Mouse (Mus musculus): ENCODE results near the gene Asrgl1. TPM values are rescaled to one million over a fixed set of nuclear protein-coding genes. Genes with fewer than 3 reads are reported as not detected.
"Not testable (repeated sequence)": the region's sequence is repeated elsewhere in the genome, so short reads cannot be mapped to it uniquely, and the experiment has no call there.

The Asrgl1 gene
- total and polyA plus RNA-seq, 3 experiments = 8.8 to 31.1 (median 28.2) TPM

GRCm38 (mm10) chr19:9087821-9088220, 47.6 kb downstream of the Asrgl1 start, which contains the start of gene Scgb1a1:
Gene Scgb1a1 (minus strand): TSS chr19:9087958.
- Histone ChIP-seq H3K36me3 (ENCODE audit: control insufficient read depth, insufficient read depth, low read length) (no peaks in the 10 kb centered on the region), H3K79me2 (replicated peaks; ENCODE audit: control insufficient read depth, insufficient read depth, low read length) (no peaks in the 10 kb centered on the region), H3K4me1 (ENCODE audit: control insufficient read depth, insufficient read depth, low read length) (no peaks in the 10 kb centered on the region), H3K27me3 (ENCODE audit: control insufficient read depth, insufficient read depth, low read length) (no peaks in the 10 kb centered on the region), H3K4me3 (no peak within 1 kb of the TSS), H3K27ac (no peak within 1 kb of the TSS), H3K9ac (ENCODE audit: low read depth, low read length) (no peak within 1 kb of the TSS)
- intact Hi-C loops (cut with DNase I) = no loop called here
- TF ChIP-seq EP300 (IDR thresholded peaks at IDR 0.05; ENCODE audit: insufficient read depth, low read depth, low read length) = no peak
- TF ChIP-seq CTCF (IDR thresholded peaks at IDR 0.05) = no peak
- TF ChIP-seq POLR2A (IDR thresholded peaks at IDR 0.05; ENCODE audit: insufficient read depth, low read depth, low read length) = no peak
- DNase-seq = no peak
- 87% methylated on average over 4 of the region's 4 CpGs for WGBS

- peak in 1 of 2 experiments; percentile 28 for DNase-seq
- H3K79me2 ChIP-seq (replicated peaks; ENCODE audit: control insufficient read depth, insufficient read depth, low read length); H3K27ac ChIP-seq; H3K36me3 ChIP-seq (ENCODE audit: control insufficient read depth, insufficient read depth, low read length); H3K4me1 ChIP-seq (ENCODE audit: control insufficient read depth, insufficient read depth, low read length); H3K27me3 ChIP-seq (ENCODE audit: control insufficient read depth, insufficient read depth, low read length); H3K4me3 ChIP-seq; H3K9ac ChIP-seq (ENCODE audit: low read depth, low read length): not testable (repeated sequence)
- intact Hi-C loops (cut with DNase I) = loop anchor here (2.0 kb wide), 2 partner anchors 21 to 91 kb away; no protein-coding TSS in a partner anchor
- WGBS = 36% methylated on average over 2 of the region's 2 CpGs
Measured at GRCm38 (mm10) chr19:9083892-9084291, 51.5 kb downstream of the Asrgl1 start.

DNA sequence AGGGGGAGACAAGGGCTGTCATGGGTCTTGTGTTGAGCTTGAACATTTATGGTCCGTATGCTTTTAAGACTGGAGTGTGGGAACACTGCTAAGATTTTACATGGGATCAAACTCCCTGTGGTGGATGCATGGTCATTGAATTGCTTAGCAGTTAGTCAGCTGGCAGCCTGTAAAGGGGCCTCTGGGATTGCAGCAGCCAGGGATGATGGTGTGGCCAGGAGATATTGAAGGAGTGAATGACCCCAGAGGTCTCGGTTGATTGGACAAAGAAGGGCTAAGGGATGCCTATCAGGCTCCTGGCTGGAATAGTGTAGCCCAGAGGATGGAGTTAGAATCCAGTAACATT, 52.5 kb downstream of the Asrgl1 start:
- intact Hi-C loops (cut with DNase I) = loop anchor here (2.0 kb wide), 1 partner anchor 90 kb away; no protein-coding TSS in a partner anchor
- 74% methylated on average over 2 of the region's 2 CpGs for WGBS
- Histone ChIP-seq H3K79me2 (replicated peaks; ENCODE audit: control insufficient read depth, insufficient read depth, low read length) (no peaks in the 10 kb centered on the region), H3K4me1 (ENCODE audit: control insufficient read depth, insufficient read depth, low read length) (peaks cover 7% of the 10 kb centered on the region), H3K27ac (no peak overlapping the region; the same call in 1 of the 2 replicates), H3K4me3 (no peak overlapping the region), H3K27me3 (ENCODE audit: control insufficient read depth, insufficient read depth, low read length) (no peaks in the 10 kb centered on the region), H3K36me3 (ENCODE audit: control insufficient read depth, insufficient read depth, low read length) (no peaks in the 10 kb centered on the region), H3K9ac (ENCODE audit: low read depth, low read length) (no peak overlapping the region; the same call in 1 of the 2 replicates)
- DNase-seq = no peak
- TF ChIP-seq POLR2A (IDR thresholded peaks at IDR 0.05; ENCODE audit: insufficient read depth, low read depth, low read length) (no peak), CTCF (IDR thresholded peaks at IDR 0.05) (no peak), EP300 (IDR thresholded peaks at IDR 0.05; ENCODE audit: insufficient read depth, low read depth, low read length) (no peak)

DNA sequence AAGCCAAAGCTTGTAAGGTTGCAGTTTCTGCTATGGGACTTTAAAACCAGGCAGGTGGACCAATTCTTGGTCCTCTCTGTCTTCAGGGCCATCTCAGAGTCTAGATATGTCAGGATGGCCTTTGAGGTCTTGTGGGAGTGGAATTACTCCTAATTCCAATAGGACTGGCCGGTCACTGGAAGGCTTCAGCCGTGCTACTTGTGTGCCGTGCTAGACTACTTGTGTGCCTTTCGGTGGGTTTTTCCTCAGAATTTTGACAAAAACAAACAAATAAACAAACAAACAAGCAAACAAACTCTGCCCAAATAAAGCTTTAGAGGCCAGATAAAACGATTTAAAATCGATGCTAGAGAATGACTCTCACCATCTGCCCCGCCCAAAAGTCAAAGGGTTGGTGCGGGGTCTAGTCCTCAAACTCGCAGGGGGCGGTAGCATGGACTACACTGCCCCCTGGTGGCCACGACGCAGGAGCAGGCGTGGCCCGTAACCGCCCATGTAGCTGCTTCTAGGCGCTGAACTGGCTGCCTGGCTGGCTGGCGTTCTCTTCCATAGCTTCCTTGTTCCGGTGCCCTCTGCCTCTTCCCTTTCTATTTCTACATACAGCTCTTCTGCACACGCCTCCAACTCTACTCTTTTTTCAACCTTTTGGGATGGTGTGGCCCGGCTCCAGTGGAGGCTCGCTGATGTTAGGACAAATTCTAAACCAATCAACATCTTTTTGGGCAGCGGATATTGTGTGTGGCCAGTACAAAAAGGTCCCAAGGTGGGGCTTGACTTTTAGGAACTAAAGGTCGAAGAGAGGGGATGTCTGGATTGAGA, 53.0 kb downstream of the Asrgl1 start:
- Histone ChIP-seq H3K4me3 (no peak overlapping the region), H3K27me3 (ENCODE audit: control insufficient read depth, insufficient read depth, low read length) (no peaks in the 10 kb centered on the region), H3K36me3 (ENCODE audit: control insufficient read depth, insufficient read depth, low read length) (no peaks in the 10 kb centered on the region), H3K4me1 (ENCODE audit: control insufficient read depth, insufficient read depth, low read length) (peaks cover 8% of the 10 kb centered on the region), H3K79me2 (replicated peaks; ENCODE audit: control insufficient read depth, insufficient read depth, low read length) (no peaks in the 10 kb centered on the region), H3K27ac (peak overlapping the region; percentile 51), H3K9ac (ENCODE audit: low read depth, low read length) (no peak overlapping the region; the same call in 1 of the 2 replicates)
- DNase-seq = peak; percentile 90
- TF ChIP-seq POLR2A (IDR thresholded peaks at IDR 0.05; ENCODE audit: insufficient read depth, low read depth, low read length) = 0 out of 2 replicates have a peak, but pooled peaks have one; percentile 38
- peak; percentile 94 for TF ChIP-seq EP300 (IDR thresholded peaks at IDR 0.05; ENCODE audit: insufficient read depth, low read depth, low read length)
- TF ChIP-seq CTCF (IDR thresholded peaks at IDR 0.05) = peak; percentile 98
- 14% methylated on average over 23 of the region's 23 CpGs for WGBS
- intact Hi-C loops (cut with DNase I) = loop anchor here (1.0 to 2.0 kb wide), 3 partner anchors 28 to 106 kb away; no protein-coding TSS in a partner anchor

DNA sequence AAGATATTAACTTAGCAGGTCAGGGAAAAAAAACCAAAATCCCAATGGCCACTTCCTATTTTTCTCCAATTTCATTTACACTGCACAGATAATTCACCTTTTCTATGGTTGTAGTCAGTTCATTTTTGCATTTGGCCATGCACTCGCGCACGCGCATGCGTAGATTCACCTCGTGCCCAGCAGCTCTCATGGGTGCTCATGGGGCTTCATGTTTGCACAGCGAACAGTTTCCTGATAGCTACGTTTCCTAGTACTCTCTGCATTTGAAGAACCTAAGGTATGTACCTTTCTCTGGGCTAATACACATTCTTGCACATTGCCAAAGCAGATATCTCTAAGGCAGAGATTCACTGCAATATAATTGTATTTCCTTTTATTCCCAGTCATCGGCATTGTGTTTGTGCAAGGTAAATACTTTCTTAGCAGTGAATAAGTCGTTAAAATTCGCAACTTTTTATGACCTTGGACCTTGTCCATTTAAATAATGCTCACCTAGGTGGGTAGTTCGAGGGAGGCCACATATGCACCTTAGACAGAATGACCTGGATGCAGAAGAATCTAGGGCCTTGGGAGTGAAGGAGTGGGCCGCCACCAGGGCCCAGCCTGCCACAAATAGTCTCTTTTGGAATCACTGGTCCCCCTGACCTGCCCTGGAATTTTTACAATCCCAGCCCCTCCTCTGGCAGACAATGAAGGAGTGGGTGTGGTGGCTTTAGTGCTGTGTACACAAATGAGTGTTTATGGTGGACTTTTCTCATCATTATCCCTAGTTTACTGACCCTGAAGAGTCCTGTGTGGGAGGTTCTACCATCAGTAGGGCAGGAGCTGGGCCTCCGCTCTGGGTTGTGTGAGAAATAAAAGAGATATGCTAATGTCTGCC, 53.9 kb downstream of the Asrgl1 start:
- peaks cover 8% of the 10 kb centered on the region for H3K4me1 ChIP-seq (ENCODE audit: control insufficient read depth, insufficient read depth, low read length)
- H3K9ac ChIP-seq (ENCODE audit: low read depth, low read length) = no peak overlapping the region
- no peaks in the 10 kb centered on the region for H3K79me2 ChIP-seq (replicated peaks; ENCODE audit: control insufficient read depth, insufficient read depth, low read length)
- no peaks in the 10 kb centered on the region for H3K27me3 ChIP-seq (ENCODE audit: control insufficient read depth, insufficient read depth, low read length)
- H3K27ac ChIP-seq = peak overlapping the region; percentile 34
- H3K36me3 ChIP-seq (ENCODE audit: control insufficient read depth, insufficient read depth, low read length) = no peaks in the 10 kb centered on the region; the same call in 1 of the 2 replicates
- intact Hi-C loops (cut with DNase I) = loop anchor here (1.0 to 2.0 kb wide), 3 partner anchors 29 to 105 kb away; no protein-coding TSS in a partner anchor
- no peak for DNase-seq
- no peak for TF ChIP-seq CTCF (IDR thresholded peaks at IDR 0.05)
- no peak for TF ChIP-seq POLR2A (IDR thresholded peaks at IDR 0.05; ENCODE audit: insufficient read depth, low read depth, low read length)
- no peak for TF ChIP-seq EP300 (IDR thresholded peaks at IDR 0.05; ENCODE audit: insufficient read depth, low read depth, low read length)
- 88% methylated on average over 14 of the region's 14 CpGs for WGBS
- H3K4me3 ChIP-seq = no peak overlapping the region

Measured in heart, adult 2 months (tissue).